Mouse (Mus musculus) hindbrain, embryonic 15.5 days (tissue): ENCODE results near the gene Kazn. TPM values are rescaled to one million over a fixed set of nuclear protein-coding genes. Genes with fewer than 3 reads are reported as not detected.
A peak's percentile ranks its signal among the peaks of the same experiment; 100 is the strongest.

Experiments used
- ATAC-seq: fragments of 200-750 bp; cut with Nextera tagmentation; 2 replicates; pipeline ENCODE4 v1.8.0; 2017; ENCODE audit warnings: low read depth, moderate number of reproducible peaks, moderate TSS enrichment; ENCODE audit not compliant: low FRiP score
- H3K27ac ChIP-seq: fragments of 300-500 bp; sonication (generic); replicated peaks from 2 replicates; pipeline ENCODE4 v1.5.1; 2015; ENCODE audit warnings: mild to moderate bottlenecking, inconsistent platforms
- H3K27me3 ChIP-seq: fragments of 300-500 bp; sonication (generic); 2 replicates; pipeline ENCODE4 v1.6.1; 2015; ENCODE audit warnings: control low read depth, inconsistent platforms
- H3K36me3 ChIP-seq: fragments of 300-500 bp; sonication (generic); 2 replicates; pipeline ENCODE4 v1.6.1; 2015; ENCODE audit warnings: control low read depth, inconsistent platforms
- H3K4me1 ChIP-seq: fragments of 300-500 bp; sonication (generic); replicated peaks from 2 replicates; pipeline ENCODE4 v1.6.1; 2015; ENCODE audit warnings: control low read depth, inconsistent platforms
- H3K4me2 ChIP-seq: fragments of 300-500 bp; sonication (generic); 2 replicates; pipeline ENCODE4 v1.6.1; 2015; ENCODE audit warnings: moderate library complexity, mild to moderate bottlenecking, inconsistent platforms
- H3K4me3 ChIP-seq: fragments of 300-500 bp; sonication (generic); 2 replicates; pipeline ENCODE4 v1.5.1; 2015; ENCODE audit warnings: mild to moderate bottlenecking, inconsistent platforms
- H3K9ac ChIP-seq: fragments of 300-500 bp; sonication (generic); 2 replicates; pipeline ENCODE4 v1.6.1; 2015; ENCODE audit warnings: inconsistent platforms
- H3K9me3 ChIP-seq: fragments of 300-500 bp; sonication (generic); 2 replicates; pipeline ENCODE4 v1.6.1; 2016; ENCODE audit warnings: control low read depth, inconsistent platforms
- WGBS: fragments of 180-500 bp; shearing (Covaris S2); methylation state at CpG from one replicate; pipeline ENCODE4 v1.1.7; 2015; 5-methylcytosine and 5-hydroxymethylcytosine counted together
- polyA plus RNA-seq: library from polyadenylated mRNA; unstranded; fragments of >200 nt; fragmentation: Nextera tagmentation; extraction: Ambion mirVana; gene quantifications from 2 replicates; pipeline ENCODE4 v1.2.1, GENCODE M21; 2015

Kazn gene
- polyA plus RNA-seq, 1 experiment from 2014 or later, result 29.7 TPM

DNA sequence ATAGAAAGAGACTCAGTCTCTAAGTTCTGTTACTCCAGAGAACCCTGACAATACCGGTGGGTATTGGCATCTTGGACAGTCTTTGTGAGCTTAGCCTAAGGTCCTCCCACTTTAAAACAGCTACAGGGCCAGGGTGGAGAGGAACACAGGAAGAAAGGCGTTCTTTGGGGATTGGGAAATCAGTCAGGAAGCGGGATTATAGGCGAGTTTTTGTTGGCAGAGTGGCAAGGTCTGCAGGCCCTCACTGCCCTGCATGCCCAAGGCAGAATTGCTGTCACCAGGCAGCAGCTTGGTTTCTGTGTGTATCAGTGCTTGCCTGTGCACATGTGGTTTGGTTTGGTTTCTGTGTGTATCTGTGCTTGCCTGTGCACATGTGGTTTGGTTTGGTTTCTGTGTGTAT lies 22.5 kb upstream of the Kazn start:
- H3K4me3 ChIP-seq, result no peak overlapping the region
- no peak overlapping the region for H3K27ac ChIP-seq
- no peaks in the 10 kb centered on the region for H3K9me3 ChIP-seq
- H3K36me3 ChIP-seq, result no peaks in the 10 kb centered on the region
- no peak overlapping the region for H3K4me2 ChIP-seq
- H3K9ac ChIP-seq, result no peak overlapping the region
- H3K27me3 ChIP-seq, result no peaks in the 10 kb centered on the region
- 0 out of 2 replicates have a peak, but pooled peaks have one; percentile 35 for ATAC-seq
- peaks cover 11% of the 10 kb centered on the region for H3K4me1 ChIP-seq
- WGBS, result 56% methylated on average over 4 of the region's 4 CpGs

DNA sequence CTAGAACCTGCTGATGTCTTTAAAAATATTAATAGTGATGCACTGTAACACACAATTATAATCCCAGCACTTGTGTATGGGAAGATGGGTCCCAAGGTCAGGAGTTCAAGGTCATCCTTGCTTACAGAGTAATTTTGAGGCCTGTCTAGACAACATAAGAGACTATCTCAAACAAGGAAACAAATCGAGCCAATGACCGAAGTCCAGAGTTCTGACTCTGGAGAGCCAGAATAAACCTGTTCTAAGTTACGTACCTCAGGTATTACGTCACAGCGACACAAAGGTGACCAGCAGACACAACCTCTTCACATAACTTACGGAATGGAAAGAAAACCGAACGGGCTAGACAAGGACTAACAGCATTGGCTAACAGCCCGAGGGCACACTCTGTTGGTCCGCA lies 19.5 kb upstream of the Kazn start:
- H3K4me2 ChIP-seq, result no peak overlapping the region

GRCm38 (mm10) chr4:142254088-142254487 lies 14.9 kb upstream of the Kazn start:
- Histone ChIP-seq H3K4me1 (peaks cover 7% of the 10 kb centered on the region), H3K36me3 (no peaks in the 10 kb centered on the region), H3K9me3 (no peaks in the 10 kb centered on the region), H3K4me2 (no peak overlapping the region), H3K27me3 (no peaks in the 10 kb centered on the region), H3K4me3 (no peak overlapping the region), H3K9ac (no peak overlapping the region), H3K27ac (no peak overlapping the region)
- WGBS, result 80% methylated on average over 6 of the region's 6 CpGs
- ATAC-seq, result no peak

More for the DNA sequence above, 19.5 kb upstream of the Kazn start:
- Histone ChIP-seq H3K36me3 (no peaks in the 10 kb centered on the region), H3K27me3 (no peaks in the 10 kb centered on the region), H3K9ac (no peak overlapping the region), H3K27ac (no peak overlapping the region), H3K9me3 (no peaks in the 10 kb centered on the region), H3K4me3 (no peak overlapping the region), H3K4me1 (0 out of 2 replicates have a peak, but pooled peaks cover 6% of the 10 kb centered on the region)
- no peak for ATAC-seq
- WGBS, result 92% methylated on average over 10 of the region's 10 CpGs

DNA sequence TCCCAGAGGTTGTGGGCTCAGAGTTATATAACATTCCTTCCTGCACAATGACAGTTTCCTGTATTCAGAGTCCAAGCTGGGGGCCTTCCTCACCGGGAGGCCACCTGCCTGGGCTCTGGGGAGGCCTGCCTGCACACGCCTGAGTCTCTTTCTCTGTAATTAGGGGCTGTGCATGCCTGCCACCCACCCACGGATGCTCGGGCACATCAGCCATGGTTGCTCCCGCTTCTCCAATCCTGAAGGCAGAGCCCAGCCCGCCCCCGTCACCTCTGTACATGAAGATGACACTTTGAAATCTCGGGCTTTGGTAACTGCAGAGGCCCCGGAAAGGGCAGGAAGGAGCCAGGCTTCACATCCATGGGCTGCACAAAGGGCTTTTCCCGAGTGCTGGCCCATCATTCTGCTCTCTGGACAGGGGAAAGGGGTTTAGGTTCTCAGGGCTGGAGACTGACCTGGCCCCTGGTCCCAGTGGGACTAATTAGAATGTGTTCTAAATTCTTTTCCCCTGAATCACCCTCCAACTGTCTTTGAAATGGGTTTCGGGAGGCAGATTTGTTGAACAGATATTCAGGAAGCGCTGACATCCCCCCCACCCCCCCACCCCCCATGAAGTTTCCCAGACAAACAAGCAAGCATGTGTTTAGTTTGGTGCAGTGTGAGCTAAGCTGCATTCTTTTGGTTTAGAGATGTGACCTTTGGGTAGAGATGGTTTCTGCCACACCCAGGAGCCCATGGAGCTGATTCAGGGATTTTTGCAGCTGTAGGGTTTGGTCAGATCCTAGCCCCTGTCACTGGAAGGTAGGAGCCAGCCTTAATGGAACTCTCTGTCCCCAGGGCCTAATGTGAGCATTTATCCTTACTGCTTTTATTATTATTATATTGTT lies 12.5 kb upstream of the Kazn start:
- Histone ChIP-seq H3K9ac (no peak overlapping the region), H3K4me3 (no peak overlapping the region), H3K4me1 (peaks cover 7% of the 10 kb centered on the region), H3K27me3 (no peaks in the 10 kb centered on the region), H3K9me3 (no peaks in the 10 kb centered on the region), H3K36me3 (no peaks in the 10 kb centered on the region), H3K4me2 (no peak overlapping the region), H3K27ac (0 out of 2 replicates have a peak overlapping the region, but pooled peaks have one; percentile 34)
- WGBS, result 41% methylated on average over 12 of the region's 12 CpGs
- ATAC-seq, result no peak

DNA sequence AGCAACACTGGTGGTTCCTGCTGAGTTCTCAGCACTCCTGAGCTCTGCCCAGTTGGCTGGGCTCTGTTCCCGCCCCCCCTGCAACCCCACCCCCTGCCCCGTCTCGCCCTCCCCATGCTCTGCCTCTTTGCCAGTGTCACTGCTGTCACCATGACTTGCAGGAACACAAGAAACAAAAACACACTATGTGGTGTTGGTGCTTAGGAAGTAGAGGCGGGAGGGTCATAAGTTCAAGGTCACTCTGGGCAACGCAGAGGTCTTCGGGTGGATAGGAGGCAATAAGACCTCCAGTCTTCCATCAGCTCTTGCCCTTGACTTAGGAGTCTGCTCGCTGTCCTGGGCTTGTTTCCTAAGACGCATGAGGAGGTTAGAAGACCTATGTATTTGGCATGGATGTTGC lies 10.9 kb upstream of the Kazn start:
- no peak for ATAC-seq
- H3K4me1 ChIP-seq, result peaks cover 7% of the 10 kb centered on the region
- no peak overlapping the region for H3K4me3 ChIP-seq
- 91% methylated on average over 8 of the region's 8 CpGs for WGBS
- H3K9me3 ChIP-seq, result no peaks in the 10 kb centered on the region
- H3K27me3 ChIP-seq, result no peaks in the 10 kb centered on the region
- no peak overlapping the region for H3K9ac ChIP-seq
- no peaks in the 10 kb centered on the region for H3K36me3 ChIP-seq
- H3K27ac ChIP-seq, result no peak overlapping the region
- H3K4me2 ChIP-seq, result no peak overlapping the region

- ATAC-seq, result no peak
- Histone ChIP-seq H3K4me1 (peaks cover 7% of the 10 kb centered on the region), H3K4me2 (no peak overlapping the region), H3K4me3 (no peak overlapping the region), H3K27ac (no peak overlapping the region), H3K9ac (no peak overlapping the region), H3K27me3 (no peaks in the 10 kb centered on the region), H3K9me3 (no peaks in the 10 kb centered on the region), H3K36me3 (no peaks in the 10 kb centered on the region)
- 20% methylated on average over 9 of the region's 9 CpGs for WGBS
Measured at GRCm38 (mm10) chr4:142249401-142249800, 10.2 kb upstream of the Kazn start.

DNA sequence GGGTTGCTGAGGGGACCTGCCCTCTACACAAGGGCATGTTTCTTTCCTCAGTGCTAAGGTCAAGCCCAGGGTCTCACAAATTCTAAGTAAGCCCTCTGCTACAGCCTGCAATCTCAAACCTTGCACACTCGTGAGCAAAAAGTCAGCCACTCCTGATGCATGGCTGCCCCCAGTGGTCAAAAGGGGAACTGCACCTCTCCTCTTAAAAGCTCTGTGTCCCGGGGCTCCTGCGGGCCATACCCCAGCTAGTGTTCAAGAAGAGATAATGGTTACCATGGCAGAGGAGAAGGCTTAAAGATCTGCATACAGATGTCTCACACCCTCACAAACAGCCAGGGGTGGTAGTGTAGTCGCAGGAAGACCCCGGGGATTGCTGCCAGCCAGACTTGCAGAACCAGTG lies 9.2 kb upstream of the Kazn start:
- Histone ChIP-seq H3K36me3 (no peaks in the 10 kb centered on the region), H3K9me3 (no peaks in the 10 kb centered on the region), H3K4me3 (no peak overlapping the region), H3K9ac (no peak overlapping the region), H3K4me1 (peaks cover 7% of the 10 kb centered on the region), H3K4me2 (no peak overlapping the region), H3K27me3 (no peaks in the 10 kb centered on the region), H3K27ac (no peak overlapping the region)
- 0 out of 2 replicates have a peak, but pooled peaks have one; percentile 17 for ATAC-seq
- WGBS, result 6% methylated on average over 5 of the region's 5 CpGs

DNA sequence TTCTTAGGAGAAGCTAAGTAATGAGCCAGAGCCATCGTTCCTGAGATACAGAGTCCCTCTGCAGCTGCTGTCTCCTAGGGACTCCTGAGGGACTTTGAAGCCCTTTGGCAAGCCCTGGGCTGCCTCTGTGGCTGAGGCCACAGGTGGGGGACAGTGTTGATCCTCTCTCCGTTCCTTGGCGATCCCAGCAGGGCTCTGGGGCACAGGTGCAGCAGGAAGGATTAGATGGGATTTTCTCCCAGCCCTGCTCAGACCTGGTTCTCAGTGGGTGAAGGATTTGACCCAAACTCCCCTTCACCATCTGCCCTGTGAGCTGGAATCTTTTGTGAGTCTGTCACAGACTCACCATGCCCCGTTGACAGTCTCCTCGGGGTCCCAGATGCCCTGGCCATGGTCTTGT lies 7.5 kb upstream of the Kazn start:
- no peaks in the 10 kb centered on the region for H3K9me3 ChIP-seq
- H3K27ac ChIP-seq, result no peak overlapping the region
- 15% methylated on average over 5 of the region's 5 CpGs for WGBS
- peaks cover 6% of the 10 kb centered on the region for H3K4me1 ChIP-seq
- no peak overlapping the region for H3K4me3 ChIP-seq
- no peak overlapping the region for H3K4me2 ChIP-seq
- H3K9ac ChIP-seq, result no peak overlapping the region
- no peaks in the 10 kb centered on the region for H3K36me3 ChIP-seq
- no peak for ATAC-seq
- no peaks in the 10 kb centered on the region for H3K27me3 ChIP-seq

- Histone ChIP-seq H3K4me1 (peaks cover 3% of the 10 kb centered on the region), H3K27me3 (no peaks in the 10 kb centered on the region), H3K4me2 (no peak overlapping the region), H3K9me3 (no peaks in the 10 kb centered on the region), H3K36me3 (no peaks in the 10 kb centered on the region), H3K27ac (no peak overlapping the region), H3K4me3 (no peak overlapping the region), H3K9ac (no peak overlapping the region)
- 90% methylated on average over 5 of the region's 5 CpGs for WGBS
- ATAC-seq, result no peak
Measured at GRCm38 (mm10) chr4:142244641-142245040, 5.4 kb upstream of the Kazn start.

DNA sequence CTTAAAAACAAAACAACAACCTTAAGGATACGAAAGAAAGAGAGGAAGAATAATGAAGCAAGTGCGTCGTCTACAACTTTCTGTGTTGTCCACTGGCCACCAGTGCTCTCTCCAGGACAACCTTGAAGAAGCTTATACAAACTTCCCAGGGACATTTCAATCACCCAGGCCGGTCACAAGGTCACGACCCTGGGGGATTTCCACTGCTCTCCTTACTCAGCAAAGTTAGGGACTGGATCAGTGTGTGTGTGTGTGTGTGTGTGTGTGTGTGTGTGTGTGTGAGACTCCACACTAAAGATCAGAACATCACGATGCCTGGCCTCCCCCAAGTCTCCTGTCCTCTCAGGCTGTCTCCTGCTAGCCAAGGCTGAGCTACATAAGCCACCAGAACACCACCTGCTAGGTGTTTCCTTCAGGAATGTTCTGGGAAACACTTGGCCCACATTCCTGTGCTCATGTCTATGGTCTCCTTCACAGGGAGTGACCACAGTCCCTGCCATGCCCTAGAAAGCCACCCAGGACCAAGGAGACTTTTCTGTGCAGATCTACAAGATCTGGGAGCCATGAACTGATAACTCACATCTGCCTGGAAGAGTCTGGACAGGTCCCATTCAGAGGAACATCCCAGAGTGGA lies 3.7 kb upstream of the Kazn start:
- Histone ChIP-seq H3K4me3 (no peak overlapping the region), H3K4me2 (no peak overlapping the region), H3K27me3 (no peaks in the 10 kb centered on the region), H3K36me3 (no peaks in the 10 kb centered on the region), H3K27ac (no peak overlapping the region), H3K4me1 (peaks cover 20% of the 10 kb centered on the region), H3K9me3 (no peaks in the 10 kb centered on the region), H3K9ac (no peak overlapping the region)
- ATAC-seq, result no peak
- WGBS, result 90% methylated on average over 6 of the region's 6 CpGs

DNA sequence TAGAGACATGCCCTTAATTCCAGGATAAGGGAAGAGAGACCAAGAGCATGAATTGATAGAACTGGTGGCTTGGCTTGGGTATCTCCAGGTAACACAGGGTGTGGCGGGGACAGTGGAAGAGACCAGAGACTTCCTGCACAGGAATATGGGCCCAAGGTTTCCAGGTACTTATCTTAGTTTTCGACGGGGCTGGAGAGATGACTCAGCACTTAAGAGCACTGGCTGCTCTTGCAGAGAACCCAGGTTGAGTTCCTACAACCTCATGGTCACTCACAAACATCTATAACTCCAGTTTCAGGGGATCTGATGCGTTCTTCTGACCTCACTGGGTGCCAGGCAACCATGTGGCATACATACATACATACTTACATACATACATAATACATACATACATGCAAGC lies 3.0 kb upstream of the Kazn start:
- H3K4me3 ChIP-seq, result no peak overlapping the region
- H3K9ac ChIP-seq, result no peak overlapping the region
- peaks cover 26% of the 10 kb centered on the region for H3K4me1 ChIP-seq
- H3K36me3 ChIP-seq, result no peaks in the 10 kb centered on the region
- ATAC-seq, result no peak
- H3K9me3 ChIP-seq, result no peaks in the 10 kb centered on the region
- WGBS, result 92% methylated on average over 4 of the region's 4 CpGs
- H3K4me2 ChIP-seq, result no peak overlapping the region
- H3K27ac ChIP-seq, result no peak overlapping the region
- H3K27me3 ChIP-seq, result no peaks in the 10 kb centered on the region

- Histone ChIP-seq H3K27ac (no peak overlapping the region), H3K27me3 (0 out of 2 replicates have a peak, but pooled peaks cover 8% of the 10 kb centered on the region), H3K9me3 (no peaks in the 10 kb centered on the region), H3K4me2 (no peak overlapping the region), H3K9ac (no peak overlapping the region), H3K36me3 (no peaks in the 10 kb centered on the region), H3K4me1 (peaks cover 26% of the 10 kb centered on the region), H3K4me3 (no peak overlapping the region)
- ATAC-seq, result no peak
- WGBS, result 57% methylated on average over 5 of the region's 5 CpGs
Measured at GRCm38 (mm10) chr4:142240874-142241273, 1.7 kb upstream of the Kazn start.
